Mouse (Mus musculus) gastrocnemius, adult 8-10 months (tissue): Measurements from ENCODE around the gene Cwf19l1. TPM values are rescaled to one million over a fixed set of nuclear protein-coding genes. Genes with fewer than 3 reads are reported as not detected.

Source experiments
- DNase-seq, 2 experiments: peaks; one replicate each; pipeline ENCODE4 v3.0.0; 2022; ENCODE audit warnings: low spot score in 2 of 2
- total RNA-seq, 4 experiments: library from RNA; stranded (reverse); gene quantifications; 2 replicates each; pipeline ENCODE4 v1.2.4; 2022

Gene Cwf19l1
- total RNA-seq, 4 experiments from 2014 or later, result 6.3 to 8.0 (median 6.5) TPM

DNA sequence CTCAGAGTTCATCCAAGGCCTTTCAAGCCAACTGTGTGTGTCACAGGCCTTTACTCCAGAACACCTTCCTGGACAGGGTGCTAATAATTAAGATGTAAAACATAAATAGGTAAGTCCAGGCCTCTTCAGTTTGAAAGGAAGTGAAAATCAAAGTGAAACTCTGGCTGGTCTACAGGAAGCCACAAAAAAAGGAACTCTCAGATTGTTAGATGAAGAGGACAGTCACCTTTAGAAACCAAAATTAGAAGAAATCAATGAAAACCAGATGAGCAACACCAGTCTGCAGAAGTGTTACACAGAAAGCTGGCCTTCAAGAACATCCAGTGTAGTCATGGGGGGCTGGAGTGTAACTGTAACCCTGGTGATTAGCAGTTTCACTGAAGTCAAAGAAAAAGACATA lies 17.9 kb downstream of the Cwf19l1 start:
- no peak for DNase-seq

DNA sequence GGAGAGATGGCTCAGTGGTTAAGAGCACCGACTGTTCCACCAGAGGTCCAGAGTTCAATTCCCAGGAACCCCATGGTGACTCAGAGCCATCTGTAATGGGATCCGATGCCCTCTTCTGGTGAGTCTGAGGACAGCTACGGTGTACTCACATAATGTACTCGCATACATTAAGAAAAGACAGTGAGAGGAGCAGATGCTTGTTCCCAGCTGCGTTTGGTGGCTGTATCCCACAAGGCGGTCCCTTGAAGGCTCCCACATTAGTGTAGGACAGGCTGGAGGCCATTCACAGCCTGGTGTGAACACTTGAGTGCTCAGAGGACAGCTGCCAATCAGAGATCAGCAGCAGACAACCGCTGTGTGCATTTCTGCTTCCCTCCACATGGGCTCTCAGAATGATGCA lies 24.0 kb downstream of the Cwf19l1 start:
- DNase-seq, result no peak

DNA sequence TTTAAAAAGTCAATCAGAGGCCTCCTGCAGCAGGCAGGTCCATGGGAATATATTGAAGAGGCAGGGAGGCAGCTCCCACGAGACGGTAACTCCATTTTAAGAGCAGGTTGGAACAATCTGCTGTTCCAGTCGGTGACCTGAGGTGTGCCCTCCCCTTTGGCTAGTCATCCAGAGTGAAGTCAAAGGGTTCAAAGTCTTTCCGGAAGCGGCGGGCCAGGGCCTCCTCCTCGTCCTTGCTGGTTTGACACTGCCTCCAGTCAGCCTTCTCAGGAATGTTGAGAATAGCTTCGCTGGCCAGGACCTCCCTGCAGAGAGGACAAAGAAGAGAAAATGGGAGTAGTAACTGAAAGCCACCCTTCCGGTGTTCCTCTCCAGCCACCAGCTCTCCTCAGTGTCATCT lies 25.3 kb downstream of the Cwf19l1 start:
- no peak for DNase-seq

DNA sequence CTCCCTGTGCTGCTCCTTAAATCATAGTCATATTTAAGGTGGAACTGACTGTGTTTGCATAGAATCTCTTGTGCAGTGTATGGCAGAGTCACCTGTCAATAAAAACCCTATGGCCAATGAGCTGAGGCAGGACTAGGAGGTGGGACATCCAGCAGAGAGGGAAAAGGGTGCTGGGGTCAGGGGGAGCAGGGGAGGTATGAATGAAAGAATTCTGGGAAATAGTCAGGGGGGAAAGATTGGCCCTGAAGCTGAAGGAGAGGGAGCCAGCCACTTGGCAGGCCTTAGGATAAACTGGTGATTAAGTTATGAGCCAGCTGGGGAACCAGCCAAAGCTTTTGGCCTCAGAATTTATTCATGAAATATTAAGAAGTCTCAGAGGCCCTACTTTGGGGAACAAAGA lies 26.7 kb downstream of the Cwf19l1 start:
- DNase-seq, result no peak

DNA sequence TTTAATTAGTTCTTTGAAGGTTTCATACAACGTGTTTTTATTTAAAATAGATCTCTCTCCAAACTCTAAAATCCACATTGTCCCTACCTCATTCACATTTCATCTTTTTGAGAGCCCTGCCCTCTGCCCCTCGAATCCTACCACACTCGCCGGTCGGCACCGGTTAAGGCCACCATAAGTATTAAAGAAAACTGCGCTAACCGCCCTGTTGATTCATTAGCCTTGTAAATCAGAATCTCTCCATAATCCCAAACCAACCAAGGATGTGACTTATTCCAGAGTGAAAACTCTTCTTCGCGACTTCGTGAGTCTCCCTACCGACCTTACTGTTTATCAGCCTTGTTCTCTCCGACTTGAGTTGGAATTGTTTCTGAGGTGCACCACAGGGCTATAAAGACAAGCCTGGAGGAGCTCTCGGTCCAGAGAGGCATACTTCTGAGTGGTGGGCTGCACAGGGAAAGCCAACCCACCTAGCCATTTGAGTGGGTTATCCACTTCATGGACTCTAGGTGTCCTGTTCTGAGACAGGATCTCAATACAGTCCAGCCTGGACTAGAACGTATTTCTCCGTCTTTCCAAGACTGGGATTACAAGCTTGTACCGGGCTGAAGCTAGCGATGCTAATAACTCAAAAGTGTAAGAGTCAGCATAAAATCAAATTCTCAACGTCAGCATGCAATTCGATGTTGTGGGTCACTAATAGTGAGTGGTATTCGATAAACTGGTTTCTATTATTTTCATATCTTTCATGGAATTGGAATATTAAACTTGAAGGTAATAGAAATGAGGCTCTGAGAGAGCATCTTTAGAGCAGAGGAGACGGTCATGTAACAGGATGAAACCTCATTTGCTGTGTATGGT lies 27.8 kb downstream of the Cwf19l1 start:
- no peak for DNase-seq

DNA sequence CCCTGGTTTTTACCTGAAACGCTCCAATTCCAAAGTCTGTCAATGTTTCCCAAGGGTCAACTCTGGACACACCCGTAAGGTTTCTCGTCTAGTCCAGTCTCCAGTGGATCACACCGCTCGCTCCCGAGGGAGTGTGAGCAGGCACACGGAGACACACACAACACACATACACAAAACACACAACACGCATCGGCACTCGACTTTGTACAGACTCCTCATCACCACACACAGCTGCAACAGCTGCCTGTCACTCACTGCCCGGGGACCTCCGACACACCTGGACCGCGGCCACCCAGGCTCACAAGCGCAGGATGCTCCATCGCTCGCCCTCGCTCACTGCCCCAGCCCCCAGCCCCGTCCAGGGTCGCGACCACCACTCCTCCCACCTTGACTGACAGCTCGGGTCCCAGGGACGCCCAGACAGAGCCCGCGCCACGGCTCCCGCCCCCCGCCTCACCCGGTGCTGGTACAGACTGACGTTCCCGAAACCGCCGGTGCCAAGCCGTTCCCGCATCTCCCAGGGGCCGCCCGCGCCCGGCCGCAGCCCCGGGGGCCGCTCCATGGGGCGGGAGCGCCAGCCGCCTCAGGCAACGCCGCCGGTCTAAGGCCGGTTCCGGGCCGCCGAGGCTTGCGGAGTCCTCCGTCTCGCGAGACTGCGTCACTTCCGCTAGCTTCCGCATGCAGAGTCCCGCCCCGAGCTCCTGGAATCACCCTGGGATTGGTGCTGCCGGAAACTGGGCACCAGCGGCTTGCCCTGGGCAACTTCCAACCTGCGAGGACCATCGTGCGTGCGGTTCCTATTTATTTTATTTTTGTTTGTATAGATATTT lies 28.6 kb downstream of the Cwf19l1 start, which contains the start of gene Chuk:
Chuk (minus strand) TSS at position 650 of the 830 bp plus-strand sequence.
- DNase-seq, result peak; percentile 91 to 93

DNA sequence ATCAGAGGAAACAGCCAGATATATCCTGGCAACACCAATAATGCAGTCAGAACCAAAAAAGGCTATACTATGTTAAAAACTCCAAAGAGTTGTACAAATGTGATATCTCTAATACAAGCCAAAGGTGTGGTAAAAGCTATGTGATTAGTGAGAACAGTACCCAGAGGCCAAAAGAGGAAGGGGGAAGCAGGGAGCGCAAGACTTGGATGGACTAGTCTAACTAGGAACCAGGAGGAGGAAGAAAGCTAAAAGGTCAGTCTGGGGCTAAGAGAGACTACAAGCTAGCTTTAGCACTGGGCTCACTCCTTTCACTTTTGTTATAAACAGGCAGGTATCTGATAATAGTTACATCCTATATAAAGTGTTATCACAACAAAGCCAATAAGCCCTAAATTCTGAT lies 31.3 kb downstream of the Cwf19l1 start:
- no peak for DNase-seq

DNA sequence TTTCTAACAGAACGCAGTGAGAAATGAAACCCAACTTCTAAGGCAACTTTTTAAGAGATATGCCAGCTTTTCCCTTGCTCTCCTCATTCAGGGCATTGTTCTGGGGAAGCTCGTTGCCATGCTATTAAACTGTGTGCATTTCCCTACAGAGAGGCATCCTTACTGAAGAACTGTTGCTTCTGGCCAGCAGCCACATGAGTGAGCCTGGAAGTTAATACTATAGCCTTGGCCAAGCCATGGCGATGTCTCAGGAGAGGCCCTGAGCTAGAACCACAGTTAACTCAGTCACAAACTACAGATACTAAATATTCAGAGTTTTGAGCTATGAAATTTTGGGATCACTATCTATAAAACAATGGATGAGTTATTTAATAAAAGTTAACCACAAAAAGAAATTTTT lies 32.7 kb downstream of the Cwf19l1 start:
- DNase-seq, result no peak

DNA sequence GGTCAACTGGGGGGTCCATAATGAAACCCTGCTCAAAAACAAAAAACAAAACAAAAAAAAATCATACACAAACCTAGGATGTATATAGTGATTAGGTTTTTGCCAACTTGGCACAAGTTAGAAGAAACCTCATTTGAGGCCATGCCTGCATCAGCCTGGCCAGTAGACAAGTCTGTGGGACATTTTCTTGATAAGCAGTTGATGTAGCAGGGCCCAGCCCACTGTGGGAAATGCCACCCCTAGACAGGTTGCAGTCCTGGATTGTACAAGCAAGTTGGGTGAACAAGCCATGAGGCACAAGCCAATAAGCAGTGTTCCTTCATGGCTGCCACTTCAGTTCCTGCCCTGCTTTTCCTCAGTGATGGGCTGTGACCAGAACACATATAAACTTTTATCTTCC lies 34.8 kb downstream of the Cwf19l1 start:
- no peak for DNase-seq

DNA sequence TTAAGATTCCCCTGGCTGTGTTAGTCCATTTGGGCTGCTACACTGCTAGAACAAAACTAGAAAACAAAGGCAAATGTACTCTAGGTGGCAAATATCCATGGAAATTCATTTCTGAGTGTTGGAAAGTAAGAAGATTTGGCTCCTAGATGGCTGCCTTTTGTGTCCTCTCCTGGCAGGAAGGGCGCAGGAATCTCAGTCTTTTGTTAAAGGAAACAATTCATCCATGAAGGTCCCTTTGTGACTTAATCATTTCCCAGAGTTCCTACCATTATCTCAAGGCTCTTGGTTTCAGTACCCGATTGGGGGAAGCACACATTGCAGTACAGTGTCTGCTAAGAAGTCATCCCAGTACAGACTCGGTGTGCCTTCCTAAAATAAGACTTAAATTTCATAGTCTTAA lies 49.4 kb downstream of the Cwf19l1 start:
- no peak for DNase-seq

DNA sequence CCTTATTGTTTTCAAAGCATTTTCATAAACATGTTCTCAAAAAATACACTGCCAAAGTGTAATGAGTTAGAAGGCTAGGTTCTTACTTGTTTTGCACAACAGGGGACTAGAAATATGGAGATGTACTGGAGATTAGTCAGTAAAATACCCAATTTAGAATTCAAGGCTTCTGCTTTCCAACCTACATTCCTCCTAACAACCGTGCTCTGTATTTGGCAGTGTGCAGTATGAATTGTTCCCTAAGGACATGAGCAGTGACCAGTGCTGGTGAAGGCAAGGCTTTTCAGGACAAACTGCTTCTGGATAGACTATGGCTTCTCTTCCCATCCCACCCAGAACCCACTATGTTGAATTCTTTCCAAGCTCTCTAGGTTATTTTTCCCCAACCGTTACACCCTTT lies 54.8 kb downstream of the Cwf19l1 start:
- DNase-seq, result no peak

DNA sequence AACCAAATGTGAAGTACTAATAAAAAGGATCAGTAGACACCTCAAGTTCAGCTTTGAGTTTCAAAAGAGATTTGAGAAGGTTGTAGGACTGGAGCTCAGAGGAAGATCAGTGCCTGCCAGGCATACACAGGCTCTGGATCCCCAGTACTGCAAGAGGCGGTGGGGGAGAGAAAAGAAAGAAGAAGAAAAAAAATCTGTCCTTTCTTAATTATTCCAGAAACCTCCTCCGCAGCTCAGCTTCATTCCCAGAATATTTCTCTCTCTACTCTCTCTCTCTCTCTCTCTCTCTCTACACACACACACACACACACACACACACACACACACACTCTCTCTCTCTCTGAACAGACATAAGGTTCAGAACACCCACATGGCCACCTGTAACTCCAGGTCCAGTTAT lies 55.7 kb downstream of the Cwf19l1 start:
- DNase-seq, result no peak

DNA sequence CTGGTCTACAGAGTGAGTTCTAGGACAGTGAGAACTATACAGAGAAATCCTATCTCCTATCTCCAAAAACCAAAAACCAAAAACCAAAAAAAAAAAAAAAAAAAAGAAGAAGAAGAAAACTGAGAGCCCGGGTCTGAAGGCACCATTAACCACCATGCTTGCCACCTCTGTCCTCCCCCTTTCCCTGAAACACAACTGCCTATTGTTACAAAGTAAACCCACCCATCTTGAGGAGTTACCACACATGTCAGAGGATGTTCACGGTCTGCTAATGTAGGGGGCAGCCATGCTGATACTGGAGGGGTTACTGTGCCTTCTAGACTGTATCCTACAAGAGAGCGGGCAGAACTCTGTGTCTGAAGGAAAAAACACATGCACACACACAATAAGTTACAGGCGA lies 58.7 kb downstream of the Cwf19l1 start:
- DNase-seq, result no peak

DNA sequence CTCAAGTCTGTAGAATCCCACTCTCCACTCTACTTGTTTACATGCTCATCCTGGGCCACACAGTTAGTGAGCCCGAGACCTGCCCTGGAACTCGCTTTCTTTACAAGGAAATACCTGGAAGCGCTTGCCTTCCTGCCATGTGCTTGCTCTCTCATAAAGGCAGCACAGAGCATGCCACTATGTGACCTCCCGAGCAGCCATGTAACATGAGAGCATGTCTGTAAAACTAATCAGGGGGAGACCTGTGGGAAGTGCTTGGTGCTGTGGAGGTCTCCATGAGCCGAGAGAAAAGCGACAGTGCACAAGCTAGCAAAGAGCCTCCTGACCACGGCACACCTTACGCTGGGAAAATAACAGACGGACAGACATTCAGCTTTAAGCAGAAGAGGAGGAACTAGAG lies 59.2 kb downstream of the Cwf19l1 start:
- DNase-seq, result no peak

DNA sequence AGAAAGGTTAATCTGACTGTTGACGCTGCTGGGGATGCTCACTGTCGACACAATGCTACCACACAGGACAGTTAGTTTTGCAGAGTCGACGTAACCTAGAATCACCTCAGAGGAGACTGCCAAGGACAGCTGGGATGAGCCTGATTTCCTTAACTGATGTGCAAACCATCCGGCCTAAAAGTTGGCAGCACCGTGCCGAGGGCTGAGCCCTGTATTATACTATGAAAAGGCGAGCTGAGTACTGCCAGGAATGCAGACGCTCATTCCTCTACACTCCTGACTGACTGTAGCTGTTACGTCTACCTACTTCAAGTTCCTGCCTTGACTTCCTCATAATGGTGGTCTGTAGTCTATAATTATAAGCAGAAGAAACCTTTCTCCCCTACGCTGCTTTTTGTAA lies 60.7 kb downstream of the Cwf19l1 start:
- no peak for DNase-seq

DNA sequence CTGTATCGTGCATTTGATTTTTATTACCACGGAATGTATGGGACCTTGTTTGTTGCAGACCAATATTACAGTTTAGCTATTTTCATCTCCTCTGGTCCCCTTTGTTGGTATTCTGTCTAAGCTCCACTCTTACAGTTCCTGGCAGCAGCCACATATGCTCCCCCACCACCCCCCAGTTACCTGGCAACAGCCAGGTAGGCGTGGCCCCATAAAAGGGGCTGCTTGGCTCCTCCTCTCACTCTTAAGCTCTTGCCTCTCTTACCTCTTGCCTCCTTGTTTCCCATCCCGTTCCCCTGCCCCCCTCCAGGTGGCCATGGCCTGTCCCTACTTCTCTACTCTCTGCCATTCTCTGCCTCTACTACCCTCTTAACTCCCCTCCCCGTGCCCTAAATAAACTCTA lies 64.5 kb downstream of the Cwf19l1 start:
- no peak for DNase-seq

DNA sequence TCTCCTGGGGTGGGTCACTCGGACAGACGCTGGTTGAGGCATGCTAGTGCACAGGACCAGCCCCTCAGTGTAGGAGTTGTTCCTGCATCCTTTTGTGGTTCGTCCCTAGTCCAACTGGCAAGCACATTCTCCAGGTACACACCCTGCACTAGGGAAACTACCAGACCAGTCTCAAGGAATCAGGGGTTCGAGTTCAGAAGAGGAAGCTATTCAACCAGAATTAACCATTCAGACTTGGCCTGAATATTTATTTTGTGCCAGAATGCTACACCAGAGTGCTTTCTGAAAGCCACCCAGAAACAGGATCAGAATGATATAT lies 65.8 kb downstream of the Cwf19l1 start:
- DNase-seq, result no peak

DNA sequence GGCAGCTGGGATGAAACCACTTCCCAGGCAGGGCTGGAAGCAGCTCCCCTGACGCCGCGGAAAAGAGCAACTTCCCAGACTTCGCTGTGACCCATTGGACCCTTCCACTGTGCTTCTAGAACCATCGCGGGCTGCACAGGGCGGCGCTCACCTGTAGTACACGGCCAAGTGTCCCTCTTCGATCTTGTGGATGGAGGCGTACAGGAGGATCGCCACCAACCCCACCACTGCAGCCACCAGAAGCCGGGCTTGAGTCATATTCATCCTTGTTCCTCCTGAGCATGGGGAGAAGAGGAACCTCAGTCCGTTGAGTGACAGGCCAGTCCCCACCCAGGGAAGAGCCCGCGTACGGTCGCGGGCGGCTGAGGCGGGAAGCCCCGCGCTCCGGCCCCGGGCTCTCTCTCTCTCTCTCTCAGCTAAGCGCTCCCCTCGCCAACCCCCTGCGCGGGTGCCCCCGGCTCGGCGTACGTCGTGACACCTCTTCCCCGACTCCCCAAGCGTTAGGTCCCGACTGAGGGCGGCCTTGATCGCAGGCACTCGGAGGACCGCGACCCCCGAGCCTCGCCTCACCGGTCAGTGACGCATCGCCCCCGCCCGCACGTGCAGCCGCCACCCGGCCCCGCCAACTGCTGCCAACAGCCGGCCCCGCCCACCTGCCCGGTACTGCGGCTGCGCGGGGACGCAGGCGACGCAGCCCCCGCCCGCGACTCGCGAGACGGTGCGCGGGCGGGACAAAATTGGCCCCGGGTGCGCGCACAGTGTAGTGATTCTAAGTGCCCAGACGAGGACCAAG lies 66.4 kb downstream of the Cwf19l1 start, which contains the start of gene Erlin1:
Erlin1 (minus strand) TSS at position 665 of the 793 bp plus-strand sequence.
- DNase-seq, result peak; percentile 80 to 82

DNA sequence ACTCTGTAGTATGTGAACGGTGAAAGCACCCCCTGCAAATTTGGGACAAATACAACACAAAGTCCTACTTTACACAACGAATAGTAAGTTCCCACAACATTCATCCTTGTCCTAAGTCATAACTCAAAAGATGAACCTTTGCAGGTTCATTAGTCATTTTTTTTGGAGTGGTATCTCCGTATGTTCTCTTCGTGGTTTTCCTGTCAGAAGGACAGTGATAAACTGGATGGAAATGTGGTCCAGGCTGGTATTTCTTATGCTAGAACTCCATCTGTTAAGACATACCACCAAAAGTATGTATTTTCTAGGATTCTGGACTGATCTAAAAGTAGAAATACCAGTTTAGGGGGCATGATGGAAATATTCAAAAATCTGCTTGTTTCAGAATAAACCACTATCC lies 67.4 kb downstream of the Cwf19l1 start:
- no peak for DNase-seq

DNA sequence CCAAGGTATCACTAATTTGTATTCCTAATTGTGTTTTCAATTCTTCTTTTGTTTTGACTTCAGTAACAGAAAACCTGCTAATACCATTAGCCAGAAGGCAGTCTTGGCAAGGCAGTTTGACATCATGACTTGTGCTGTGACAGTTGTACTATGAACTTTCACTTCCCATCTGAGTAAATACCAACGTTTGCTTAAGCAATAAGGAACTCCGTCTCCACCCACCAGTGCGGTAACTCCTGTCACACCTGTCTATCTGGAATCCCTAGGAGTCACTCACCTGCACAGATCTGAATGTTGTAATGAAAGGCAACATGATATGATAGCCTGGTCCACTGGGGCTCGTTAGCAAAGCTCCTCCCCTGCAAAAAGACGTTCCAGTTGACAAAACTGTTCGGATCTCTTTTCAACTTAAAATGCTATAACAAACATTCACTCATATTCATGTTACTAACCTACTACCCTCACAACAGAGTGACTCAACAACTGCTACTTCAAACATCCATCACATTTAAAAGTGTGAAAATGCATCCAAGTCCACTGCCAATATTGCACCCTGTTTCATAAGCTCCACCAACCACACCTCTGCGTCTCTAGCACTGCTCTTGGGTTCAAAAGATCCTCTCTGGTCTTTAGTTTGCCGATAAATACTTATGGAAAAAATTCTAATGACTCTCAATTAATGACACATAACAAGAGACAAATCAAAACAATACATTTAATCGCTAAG lies 68.2 kb downstream of the Cwf19l1 start:
- DNase-seq, result no peak

DNA sequence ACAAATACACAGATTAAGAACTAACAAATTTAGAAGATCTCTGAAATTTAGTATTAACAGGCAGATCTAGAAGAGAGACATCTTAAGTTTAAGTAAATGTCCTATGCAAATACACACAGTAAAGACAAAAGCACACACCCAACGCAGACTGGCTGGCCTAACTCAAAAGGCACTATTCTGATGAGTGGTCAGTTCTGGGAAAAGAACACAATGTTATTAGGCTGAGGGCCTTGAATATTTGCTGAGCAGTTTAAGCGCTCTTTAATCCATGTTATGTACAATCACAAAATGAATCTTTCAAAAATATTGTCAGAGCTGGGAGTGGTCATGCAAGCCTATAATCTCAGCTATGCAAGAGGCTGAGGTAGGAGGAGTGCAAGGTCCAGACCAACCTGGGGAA lies 70.9 kb downstream of the Cwf19l1 start:
- DNase-seq, result no peak
